Mouse (Mus musculus) heart, postnatal 0 days (tissue): ENCODE data around the gene Gm20390.

Experiments used
- CTCF ChIP-seq: IDR thresholded peaks from 2 replicates; pipeline ENCODE4 v1.5.1; 2016; ENCODE audit warnings: antibody characterized with exemption, control low read depth, low read depth
- EP300 ChIP-seq: IDR thresholded peaks from 2 replicates; pipeline ENCODE4 v1.6.1; 2016; ENCODE audit warnings: antibody characterized with exemption, low read depth

GRCm38 (mm10) chr11:94003346-94003745 is 35.3 kb upstream of the Gm20390 start:
- TF ChIP-seq CTCF (no peak), EP300 (no peak)
